Mouse (Mus musculus) c-Kit-positive CD71-positive TER-119-negative erythroid progenitor cells, embryonic 14.5 days (primary cell): ENCODE measurements at regions not wholly inside any gene's neighbourhood (a gene's known extent, or its start where the extent isn't known, plus 50 kb on each side); places are given as distances from the start of the nearest gene placed in this dataset.
"Not testable (repeated sequence)": the region's sequence is repeated elsewhere in the genome, so short reads cannot be mapped to it uniquely, and the experiment has no call there.

Source experiments
- DNase-seq: peaks from one replicate; pipeline ENCODE4 v3.0.0-alpha.2; 2013; ENCODE audit warnings: low read depth

DNA sequence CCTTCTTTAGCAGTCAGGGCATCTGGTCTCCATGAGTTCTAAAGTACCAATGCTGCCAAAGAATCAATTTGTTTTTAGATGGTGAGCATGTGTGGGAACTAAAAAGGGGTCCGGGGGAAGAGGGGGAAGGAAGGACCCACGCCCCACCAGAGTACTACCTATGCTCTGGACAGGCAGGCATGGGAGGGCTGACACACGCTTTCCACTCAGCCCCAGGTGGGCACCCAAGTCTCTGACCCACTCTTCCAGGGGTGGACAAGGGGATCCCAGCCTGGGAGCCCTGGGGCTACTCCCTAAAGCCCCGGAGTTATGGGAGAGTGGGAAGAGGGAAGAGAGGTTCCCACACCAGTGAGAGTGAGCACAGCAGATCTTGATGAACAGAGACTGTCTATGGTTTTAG, 1446.9 kb downstream of the Zfp704 start:
- no peak for DNase-seq

DNA sequence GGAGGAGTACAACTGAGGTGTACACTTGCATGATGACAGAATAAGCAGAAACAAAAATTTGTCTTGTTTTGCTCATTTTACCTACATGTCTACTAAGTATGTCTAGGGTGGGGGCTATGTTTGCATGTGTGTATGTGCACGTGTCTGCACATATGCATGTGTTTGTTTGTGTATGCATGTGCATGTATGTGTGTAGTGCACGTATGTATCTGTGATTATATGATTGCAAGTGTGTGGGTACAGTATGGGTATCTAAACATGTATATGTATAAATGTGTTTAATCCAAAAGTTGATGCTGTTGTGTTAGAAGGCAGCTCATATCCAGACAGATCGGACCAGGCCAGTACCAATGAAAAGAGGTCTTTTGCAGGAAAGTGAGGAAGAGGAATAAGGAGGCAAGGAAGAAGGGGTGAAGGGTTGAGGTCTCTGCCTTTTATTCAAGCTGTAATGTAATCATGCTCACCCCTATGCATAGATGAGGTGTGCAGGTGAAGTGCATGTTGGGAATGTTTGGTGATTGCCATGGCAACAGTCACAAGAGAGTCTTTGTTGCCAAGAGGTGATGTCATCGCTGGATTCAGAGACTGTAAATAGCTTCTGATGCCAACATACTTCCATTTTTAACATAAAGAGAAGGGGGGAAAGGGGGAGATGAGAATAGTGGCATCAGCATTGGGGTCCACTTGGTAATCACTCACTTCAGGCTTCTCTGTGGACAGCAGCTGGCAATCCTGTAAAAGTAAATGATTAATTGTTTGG, 1447.7 kb downstream of the Zfp704 start:
- DNase-seq = no peak

- no peak for DNase-seq
Measured at GRCm38 (mm10) chr3:8143016-8143415, 1466.9 kb downstream of the Zfp704 start.

DNA sequence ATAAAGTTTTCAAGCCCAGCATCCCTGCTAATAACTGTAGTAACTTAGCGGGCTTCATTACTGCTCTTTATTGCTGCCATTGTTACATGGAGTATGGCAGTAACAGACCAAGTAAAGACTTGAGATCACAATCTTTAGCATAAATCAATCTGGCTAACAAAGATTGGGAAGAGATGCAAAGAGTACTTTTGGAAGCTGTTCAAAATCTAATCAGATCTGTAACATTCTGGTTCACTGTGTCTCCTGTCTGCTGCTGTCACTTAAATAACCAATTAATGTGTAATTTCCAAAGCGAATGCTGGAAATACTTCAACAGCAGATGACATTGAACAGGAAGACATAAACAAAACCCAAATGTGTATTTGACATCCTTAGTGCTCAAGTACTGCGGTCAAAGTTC, 1467.7 kb downstream of the Zfp704 start:
- DNase-seq = no peak

DNA sequence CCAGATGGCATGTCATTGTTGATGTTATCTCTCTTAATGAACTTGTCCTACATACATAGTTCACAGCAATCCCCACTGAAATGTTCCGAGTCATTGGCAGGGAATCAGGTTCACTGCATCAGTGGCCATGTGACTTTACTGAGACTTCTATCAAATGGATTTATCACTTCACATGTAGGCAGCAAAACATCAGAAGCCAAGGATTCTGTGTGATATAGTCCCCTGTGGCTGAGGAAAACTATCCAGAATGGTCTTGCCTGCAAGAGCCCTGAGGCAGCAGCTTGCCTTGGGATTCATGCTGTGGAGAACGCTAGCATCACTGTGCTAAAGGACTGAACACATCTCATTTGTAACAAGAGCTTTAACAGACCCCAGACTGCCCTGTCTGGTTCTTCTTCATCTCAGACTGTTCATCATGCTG, 1468.2 kb downstream of the Zfp704 start:
- DNase-seq = no peak

DNA sequence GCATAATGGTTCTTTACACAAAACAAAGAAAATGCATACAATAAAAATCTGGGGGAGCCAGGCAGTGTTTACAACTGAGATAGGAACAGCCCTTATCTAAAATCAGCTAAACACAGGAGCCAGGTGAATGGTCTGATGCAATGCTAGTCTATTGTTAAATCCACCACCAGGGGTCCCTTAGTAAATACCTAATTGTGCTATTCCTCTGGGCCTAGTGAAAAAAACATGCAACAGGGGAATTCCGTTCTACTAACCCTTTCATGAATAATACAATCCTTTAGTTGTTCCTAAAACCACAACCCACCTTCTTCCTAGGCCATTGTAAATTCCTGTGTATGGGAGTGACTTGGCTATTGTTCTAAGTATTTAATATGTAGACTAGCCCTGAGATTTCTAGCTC, 1486.2 kb downstream of the Zfp704 start:
- DNase-seq = not testable (repeated sequence)

DNA sequence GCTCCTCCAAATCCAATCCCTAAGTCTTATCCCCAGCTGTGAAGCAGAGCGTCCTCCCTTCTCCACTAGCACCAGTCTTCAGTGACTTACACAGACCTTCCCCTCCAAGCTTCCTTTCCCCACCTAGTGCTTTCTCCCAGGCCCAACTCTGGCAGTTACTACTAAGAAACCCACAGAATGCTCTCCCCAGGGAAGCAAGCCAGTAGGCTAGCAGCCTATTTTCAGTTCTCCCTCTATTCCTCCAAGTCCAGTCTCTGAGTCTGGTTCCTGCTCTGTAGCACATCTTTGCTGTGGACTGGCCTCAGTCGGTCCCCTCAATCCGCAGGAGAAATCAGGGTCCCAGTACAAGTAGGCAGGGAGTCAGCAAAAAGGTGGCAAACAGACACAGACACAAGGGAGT, 1486.7 kb downstream of the Zfp704 start:
- no peak for DNase-seq

GRCm38 (mm10) chr3:8098291-8098690, 1478.0 kb upstream of the 1700008P02Rik start:
- DNase-seq = no peak

GRCm38 (mm10) chr3:8084749-8085148, 1464.5 kb upstream of the 1700008P02Rik start:
- no peak for DNase-seq

- DNase-seq = no peak
Measured at GRCm38 (mm10) chr3:8053711-8054110, 1433.5 kb upstream of the 1700008P02Rik start.

- DNase-seq = no peak
Measured at GRCm38 (mm10) chr3:8051167-8051566, 1430.9 kb upstream of the 1700008P02Rik start.

DNA sequence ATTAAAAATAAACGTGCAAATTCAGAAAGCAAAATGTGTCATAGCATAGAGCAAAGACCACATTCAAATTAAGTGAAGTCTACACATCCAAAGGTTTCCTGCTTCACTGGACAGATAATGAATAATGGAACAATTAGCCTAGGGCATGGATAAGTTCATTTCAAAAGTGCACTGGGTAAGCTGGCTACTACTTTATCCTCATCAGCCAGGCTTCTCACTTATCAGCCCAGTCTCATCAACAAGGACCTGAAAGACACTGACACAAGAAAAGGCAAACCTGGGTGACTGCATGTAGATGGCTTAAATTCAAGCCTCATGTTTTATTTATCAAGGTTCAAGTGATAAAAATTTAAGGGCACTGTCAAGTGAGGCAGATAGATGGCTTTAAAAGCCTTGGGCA, 1429.5 kb upstream of the 1700008P02Rik start:
- no peak for DNase-seq

GRCm38 (mm10) chr3:8046348-8046747, 1426.1 kb upstream of the 1700008P02Rik start:
- DNase-seq = no peak

DNA sequence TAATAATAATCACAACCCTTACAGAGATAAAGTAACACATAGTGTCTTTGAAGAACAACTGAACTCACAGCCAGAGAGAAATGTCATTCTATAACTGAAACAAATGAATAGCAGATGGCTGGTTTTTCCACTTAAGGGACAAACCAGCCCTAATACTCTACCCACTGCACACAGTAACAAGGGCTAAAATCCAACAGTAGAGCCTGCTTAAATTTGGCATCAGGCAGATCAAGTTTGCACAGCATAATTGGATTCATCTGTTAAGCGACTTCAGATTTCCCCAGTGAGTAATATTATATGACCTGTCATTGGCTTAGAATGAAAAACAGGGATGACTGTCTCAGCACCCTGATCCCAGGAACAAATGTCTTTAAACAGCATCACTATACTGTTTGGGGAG, 1416.5 kb upstream of the 1700008P02Rik start:
- DNase-seq = no peak

DNA sequence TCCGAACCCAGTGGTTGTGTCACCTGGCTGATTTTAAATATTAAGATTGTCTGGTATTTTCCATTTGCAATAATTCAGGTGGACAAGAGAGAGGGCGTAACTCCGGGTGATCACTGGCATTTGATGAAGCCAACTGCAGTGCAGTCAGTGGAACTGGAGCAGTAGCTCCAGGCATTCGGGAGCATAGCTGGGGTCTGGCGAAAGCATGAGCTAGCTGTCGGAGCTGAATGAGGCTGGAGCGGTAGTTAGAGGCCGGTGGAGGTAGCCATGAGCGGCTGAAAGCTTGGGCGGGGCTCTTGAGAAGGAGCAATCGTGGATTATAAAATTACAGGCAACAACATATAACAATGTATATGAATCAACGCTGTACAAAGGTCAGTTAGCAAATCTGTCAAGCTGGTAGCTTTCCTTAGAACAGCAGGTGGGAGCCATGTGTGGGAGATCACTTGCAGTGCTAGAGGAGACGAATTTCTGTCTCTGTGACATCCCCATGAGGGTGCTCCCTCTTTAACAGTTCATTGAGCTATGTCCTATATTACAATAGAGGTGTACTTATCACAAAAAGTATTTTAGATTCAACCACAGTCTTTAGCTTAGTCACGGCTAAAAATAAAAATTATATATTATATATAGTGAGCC, 1415.0 kb upstream of the 1700008P02Rik start:
- DNase-seq = no peak

- no peak for DNase-seq
Measured at GRCm38 (mm10) chr3:8026325-8027017, 1406.2 kb upstream of the 1700008P02Rik start.

GRCm38 (mm10) chr3:8022654-8023053, 1402.4 kb upstream of the 1700008P02Rik start:
- DNase-seq = no peak

DNA sequence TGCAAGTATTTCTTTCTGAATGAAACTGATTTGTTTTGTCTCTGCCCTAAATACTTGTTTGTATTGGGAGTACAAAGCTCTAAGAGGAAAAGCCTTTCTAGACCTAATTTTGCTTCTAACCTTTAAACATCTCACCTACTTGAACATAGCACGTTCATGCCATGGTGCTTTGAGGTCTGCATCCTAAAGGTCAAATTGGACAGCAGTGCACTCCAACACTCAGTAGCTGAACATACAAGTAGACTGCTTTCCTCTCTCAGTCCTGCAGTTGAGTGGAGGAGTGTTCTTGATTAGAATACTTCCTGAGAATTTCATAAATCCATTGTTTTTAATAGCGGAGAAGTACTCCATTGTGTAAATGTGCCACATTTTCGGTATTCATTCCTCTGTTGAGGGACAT, 1397.2 kb upstream of the 1700008P02Rik start:
- no peak for DNase-seq

DNA sequence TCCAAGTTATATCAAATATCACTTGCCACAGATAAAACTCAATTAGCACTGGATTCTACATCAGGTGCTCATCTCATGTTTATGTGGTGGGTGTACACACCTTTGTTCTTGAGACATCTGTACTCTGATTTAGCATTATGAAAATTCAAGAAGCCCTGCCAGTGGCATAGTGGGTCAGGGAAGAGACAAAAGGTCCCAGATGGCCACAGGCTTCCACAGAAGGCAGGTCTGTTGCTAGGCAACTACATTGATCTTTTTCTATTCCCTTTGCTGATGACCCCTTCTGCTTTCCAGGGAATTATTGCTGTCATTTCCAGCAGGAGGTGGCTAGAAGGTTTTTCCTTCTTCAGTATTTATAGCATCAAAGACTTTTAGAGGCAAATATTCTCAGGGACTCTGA, 1396.7 kb upstream of the 1700008P02Rik start:
- DNase-seq = no peak

DNA sequence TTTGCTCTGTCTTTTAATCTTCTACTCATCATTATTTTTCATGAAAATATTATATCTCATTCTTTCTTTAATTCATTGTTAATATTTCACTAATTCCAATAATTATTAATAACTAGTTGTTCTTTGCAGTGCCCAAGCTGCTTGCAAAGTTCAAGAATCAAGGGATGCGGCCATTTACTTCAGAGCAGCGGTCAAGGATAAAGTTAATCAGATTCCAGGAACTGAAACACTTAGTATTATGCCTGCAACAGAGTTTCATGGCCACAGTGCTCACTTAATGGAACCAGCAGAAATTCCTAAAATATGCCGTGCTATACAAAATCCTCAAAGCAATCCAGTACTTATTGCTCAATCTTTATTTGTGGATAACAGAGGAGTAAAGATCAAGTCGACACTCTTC, 1389.7 kb upstream of the 1700008P02Rik start:
- DNase-seq = no peak

DNA sequence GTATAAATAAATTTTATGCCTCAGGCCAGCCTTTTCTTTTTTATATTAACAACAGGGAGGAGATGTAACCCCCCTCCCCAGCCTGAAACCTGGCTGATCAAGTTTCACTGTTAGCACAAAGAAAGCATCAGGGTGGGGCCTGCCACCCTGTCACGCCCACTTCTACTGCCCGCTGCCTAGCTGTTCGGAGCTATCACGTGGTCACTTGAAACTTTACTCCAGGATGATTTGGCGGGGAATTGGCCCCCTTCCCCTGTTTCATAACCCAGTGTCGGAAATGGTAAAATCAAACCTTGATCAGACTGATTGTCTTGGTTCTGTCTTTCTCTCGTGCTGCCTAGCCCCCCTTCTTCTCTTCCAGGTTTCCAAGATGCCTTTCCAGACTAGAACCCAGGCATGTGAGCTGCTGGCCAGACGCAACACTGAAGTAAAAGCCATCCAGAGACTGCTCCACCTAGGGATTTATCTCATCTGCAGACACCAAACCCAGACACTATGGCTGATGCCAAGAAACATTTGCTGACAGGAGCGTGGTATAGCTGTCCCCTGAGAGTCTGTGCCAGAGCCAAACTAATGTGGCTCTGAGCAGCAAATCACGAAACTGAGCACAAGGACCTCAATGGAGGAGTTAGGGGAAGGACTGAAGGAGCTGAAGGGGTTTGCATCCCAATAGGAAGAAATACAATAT, 1386.6 kb upstream of the 1700008P02Rik start:
- no peak for DNase-seq

DNA sequence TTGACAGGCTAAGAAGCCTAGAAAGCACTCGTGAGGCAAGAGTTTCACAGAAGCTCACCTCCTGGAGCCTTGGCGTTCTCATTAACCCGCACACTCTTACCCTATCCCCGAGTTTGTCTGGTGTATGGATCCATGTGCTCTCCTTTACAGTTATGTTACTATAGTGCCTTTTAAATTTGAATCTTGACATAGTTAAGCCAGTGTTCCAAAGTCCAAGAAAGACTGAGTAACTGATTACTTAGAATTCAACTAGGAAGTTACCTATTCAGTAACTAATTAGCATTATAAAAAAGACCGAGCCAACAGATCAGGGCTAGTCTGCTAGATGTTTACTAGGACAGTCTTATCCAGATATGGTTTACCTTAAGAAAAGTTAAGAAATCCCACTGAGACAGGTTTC, 1386.0 kb upstream of the 1700008P02Rik start:
- no peak for DNase-seq

DNA sequence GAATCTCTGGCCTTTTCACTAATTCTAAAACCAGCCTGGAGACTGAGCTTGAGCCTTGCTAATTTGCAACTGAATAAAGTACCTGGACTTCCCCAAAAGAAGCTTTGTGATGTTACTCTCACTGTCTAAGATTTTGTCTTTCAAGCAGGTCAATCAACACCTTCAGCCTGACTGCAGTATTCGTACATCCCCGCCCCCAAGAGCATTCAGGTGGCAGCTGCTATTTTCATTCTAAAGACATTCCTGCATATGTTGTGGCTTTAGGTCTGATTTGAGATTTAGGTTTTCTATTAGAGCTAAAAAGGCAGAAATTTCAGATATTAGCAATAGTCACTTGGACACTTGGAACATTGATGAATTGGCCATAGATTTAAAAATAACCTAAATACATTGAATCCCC, 1385.4 kb upstream of the 1700008P02Rik start:
- not testable (repeated sequence) for DNase-seq
